Mouse (Mus musculus) brain, embryonic 14.5 days (tissue): ENCODE results near the gene Mfn2.

Experiments
- CTCF ChIP-seq: fragments of 200-500 bp; IDR thresholded peaks from 2 replicates; pipeline ENCODE4 v1.5.1; 2012; ENCODE audit warnings: inconsistent platforms, mild to moderate bottlenecking, moderate library complexity, borderline replicate concordance; ENCODE audit not compliant: insufficient read depth, insufficient read length; ENCODE audit errors: extremely low read depth
- POLR2A ChIP-seq: fragments of 200-500 bp; IDR thresholded peaks from 2 replicates; pipeline ENCODE4 v1.6.1; 2012; ENCODE audit warnings: mild to moderate bottlenecking, inconsistent platforms, borderline replicate concordance; ENCODE audit not compliant: poor library complexity, insufficient read depth, insufficient read length, severe bottlenecking; ENCODE audit errors: extremely low read depth

DNA sequence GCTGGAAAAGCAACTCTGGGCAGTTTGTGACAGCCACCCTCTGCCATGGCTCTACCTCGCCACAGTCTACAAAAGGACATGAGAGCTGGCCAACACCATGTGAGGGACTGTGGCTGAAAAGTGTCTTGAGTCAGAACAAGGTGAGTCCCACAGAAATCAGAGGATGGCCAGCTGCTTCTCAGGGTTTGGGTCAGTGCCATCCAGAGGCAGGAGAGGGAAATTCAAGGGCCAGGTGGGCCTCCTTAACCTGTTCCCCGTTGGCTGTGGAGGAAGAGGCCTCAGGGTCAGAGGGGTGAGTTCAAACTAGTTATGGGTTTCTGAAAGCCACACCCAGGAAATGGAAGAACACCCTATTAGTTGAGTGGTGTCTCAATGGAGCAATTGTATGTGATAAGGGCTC lies 25.0 kb downstream of the Mfn2 start:
- no peak for TF ChIP-seq CTCF
- TF ChIP-seq POLR2A = no peak
